Mouse (Mus musculus) embryo, embryonic 9.5 days (tissue): ENCODE results near the gene Txn1.

Experiments used
- DNase-seq: peaks from one replicate; pipeline ENCODE4 v3.0.0-alpha.2; 2017; ENCODE audit errors: extremely low spot score

The Txn1 gene

DNA sequence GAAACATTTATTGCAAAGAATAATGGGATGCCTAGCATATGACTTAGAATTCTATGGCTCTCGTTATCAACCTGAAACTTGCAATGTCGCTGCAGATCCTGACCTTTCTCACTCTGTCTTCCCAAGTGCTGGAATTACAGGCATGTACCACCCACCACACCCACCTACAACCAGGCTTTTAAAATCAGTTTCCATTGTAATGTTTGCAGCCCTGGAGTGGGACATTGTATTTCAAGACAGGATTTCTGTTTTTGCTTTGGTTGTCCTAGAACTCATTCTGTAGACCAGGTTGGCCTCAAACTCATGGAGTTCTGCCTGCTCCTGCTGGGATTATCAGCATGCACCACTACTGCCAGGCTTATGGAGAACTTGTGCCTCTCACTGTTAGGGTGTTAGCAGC lies 13.3 kb downstream of the Txn1 start:
- DNase-seq: no peak

DNA sequence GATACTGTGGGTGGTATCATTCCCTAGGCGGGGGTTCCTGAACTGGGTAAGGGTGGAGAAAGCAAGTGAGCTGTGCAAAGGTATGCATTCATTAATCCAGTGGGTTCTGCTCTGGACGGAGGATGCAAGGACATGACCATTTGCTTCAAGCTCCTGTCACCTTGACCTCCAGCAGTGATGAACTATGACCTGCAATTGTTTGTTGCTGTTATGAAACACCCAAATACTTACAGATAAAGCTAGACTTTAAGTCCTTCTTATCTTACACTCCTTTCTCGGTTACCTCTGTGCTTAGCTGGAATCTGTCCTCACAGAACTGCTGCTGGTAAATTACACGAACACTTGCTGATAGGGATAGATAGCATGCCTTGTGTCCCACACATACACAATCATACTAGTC lies 15.6 kb downstream of the Txn1 start:
- DNase-seq: no peak

DNA sequence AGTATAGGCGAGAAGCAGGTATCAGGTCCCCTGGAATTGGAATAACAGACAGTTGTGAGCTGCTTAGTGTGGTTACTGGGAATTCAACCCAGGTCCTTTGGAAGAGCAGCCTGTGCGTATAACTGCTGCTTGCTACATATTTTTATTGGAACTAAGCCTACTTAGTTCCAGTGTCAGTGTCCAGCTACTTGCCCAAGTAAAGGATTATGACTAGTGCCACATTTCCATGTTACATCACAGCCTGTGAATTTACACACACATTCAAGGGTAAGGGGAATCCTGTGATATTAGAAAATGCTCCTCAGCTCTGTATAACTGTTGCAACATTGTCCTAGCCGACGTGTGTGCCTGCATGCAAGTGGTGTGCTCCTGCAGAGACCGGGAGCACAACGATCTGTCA lies 18.9 kb downstream of the Txn1 start:
- DNase-seq: no peak

DNA sequence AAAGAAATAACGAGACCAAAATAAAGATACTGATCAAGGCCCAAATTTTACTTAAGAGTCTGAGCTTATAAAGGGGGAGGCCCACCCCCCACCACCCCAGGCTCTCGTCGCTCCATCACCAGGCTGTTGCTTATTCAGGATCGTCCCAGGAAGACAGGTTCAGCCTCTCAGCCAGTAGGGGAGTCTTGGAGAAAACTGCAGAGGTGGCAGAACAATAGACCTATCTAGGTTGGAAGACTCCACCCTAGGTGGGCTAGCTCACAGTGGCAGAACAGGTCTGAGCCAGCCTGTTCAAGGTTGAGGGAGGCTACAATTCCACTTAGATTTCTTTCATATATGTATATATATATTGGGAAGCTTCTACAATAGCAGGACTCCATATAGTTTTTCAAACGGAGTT lies 22.0 kb downstream of the Txn1 start:
- DNase-seq: no peak

DNA sequence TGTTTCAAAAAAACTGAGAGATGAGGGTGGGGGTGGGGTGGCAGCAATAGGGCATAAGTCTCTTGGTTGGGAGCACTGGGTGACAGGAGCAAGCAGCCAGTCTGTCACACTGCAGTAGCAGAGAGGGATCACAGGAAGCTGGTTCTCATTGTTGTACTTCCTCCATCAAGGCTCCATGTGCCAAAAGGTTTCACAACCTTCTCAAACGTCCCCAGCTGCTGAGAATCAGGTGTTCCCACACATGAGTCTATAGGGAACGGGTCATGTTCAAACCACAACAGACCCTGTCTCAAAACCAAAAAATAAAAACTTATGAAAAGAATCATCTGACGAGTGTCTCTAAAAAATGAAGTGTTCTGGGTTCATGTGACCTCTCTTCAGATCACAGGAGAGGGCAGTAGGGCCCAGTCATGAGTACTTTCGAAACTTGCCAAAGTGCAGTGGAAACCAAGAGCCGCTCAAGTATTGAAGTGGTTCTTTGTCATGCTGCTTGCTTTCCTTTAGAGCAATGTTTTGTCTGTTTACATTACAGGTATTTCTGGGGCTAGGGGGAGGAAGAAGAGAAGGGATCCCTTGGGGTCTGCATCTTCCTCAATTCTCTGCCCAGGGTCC lies 25.5 kb downstream of the Txn1 start:
- no peak for DNase-seq

DNA sequence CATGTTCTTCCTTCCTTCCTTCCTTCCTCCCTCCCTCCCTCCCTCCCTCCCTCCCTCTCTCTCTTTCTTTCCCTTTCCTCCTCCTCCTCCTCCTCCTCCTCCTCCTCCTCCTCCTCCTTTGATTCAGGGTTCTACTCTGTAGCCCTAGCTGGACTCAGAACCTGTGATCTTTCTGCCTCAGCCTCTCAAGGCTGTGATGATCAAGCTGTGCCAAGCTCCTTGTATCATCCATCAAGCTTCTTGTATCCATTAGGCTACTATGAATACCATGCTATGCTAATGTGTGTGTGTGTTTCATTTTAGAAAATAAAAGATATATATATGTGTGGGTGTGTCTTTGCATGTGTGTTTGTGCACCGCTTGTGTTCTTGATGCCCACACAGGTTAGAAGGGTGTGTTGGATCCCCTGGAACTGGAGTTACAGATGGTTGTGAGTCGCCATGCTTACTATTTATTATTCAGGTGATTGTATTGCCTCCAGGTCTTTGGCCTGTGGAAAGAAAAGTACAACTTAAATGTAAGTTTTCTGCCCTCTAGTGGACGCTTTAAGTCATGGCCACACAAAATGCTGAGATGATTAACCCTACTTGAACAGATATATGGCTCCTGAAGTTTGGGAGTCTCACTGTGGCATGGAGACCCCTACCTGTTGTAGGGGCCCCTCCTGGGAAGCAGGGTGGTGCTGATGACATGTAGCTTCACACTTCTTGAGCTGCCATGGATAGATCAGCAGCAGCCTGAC lies 28.6 kb downstream of the Txn1 start:
- no peak for DNase-seq

DNA sequence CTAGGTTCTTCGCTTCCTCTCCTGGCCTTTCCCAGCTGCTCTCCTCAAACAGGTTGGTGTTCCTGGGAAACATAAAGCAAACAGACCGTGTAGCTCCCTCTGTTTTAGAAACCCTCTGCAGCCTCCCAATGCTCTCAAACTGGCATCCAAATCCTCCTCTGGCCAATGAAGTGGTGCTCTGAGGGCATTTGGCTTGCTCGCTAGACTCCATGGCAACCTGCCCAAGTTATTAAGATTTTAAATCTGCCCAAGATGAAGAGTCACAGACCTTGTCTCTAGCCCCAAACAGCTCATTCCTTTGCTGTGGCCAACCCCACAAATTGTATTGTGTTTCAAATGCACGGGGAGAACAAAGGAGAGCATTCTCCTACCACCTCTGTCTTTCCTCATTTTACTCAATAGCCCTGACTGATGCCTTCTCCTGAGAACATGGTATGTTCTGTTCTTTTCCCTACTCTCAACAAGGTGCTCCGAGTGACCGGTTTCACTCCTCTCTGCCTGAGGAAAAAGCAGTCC lies 31.6 kb downstream of the Txn1 start:
- DNase-seq: no peak

DNA sequence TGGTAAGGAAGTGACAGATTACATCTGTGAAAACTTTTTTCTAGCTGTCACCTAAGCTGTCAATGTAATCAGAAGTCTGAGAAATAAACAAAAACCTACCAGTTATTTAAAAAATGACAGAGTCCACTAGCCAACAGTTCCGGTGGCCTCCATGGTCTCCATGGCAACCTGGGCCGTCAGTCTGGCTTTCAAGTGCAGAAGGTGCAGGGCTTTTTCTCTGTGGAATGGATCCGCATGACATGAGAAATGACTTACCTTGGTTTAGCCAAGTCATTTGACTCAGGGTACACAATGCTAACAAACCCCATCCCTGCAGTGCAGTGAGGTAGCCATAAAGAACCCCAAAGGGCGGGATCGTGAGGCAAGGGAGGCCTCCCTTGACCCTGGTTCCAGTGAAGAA lies 34.0 kb downstream of the Txn1 start:
- no peak for DNase-seq

DNA sequence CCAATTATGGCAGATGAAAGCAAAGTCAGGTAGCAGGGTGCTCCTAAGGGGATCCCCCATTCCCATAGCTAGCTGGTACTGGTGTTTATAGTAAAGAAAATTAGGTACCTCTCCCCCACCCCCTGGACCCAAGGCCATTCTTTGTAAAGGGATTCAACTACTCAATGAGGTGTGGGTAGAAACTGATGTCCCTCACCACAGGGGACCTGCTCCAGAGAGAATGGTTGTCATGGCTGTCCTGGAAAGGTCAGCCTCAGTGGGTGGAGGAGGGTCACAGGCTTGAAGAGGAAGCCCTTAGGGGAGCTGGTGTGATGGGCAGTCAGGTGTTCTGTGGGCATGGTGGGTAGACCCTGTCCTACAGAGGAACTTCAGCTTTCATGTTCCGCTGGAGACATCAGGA lies 35.7 kb downstream of the Txn1 start:
- DNase-seq: no peak

DNA sequence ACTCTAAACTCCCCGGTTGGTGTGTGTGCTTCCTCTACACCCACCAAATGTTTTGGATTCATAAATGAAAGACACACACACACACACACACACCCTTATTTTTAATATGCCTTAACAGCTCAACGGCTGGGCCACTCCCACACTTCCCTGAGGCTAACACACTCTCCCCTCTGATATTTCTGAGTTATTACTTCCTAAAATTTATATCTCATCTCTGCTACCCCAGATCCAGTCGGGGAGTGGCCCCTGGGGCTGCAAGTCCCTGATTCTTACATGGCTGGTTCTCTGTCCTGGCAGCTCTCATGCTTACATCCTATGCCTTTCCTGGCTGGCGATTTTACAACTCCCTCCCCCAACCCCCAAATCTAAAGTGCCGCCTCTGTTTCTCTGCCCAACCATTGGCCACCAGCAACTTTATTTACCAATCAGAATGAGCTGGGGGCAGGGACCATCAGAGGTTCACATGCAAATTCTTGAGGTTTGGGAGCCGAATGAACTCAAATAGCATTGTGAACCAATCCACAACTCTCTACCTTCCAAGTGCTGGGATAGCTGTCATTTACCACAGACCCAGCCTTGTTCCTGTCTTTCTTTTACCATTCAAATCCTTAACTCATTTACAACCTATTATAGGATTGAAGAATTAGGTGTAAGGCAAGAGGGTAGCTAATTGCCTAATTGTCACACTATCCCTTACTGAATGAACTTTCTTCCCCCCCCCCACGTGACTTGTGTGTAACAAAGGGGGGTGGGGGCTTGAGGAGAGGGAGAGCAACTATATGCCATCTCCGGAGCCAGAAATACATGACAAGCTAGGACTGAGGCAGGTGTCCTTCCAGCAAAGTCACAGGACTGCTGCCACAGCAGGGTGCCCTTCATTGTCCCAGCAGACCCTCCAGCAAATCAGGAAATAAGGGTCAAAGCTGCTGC lies 36.5 kb downstream of the Txn1 start:
- peak; percentile 35 for DNase-seq

DNA sequence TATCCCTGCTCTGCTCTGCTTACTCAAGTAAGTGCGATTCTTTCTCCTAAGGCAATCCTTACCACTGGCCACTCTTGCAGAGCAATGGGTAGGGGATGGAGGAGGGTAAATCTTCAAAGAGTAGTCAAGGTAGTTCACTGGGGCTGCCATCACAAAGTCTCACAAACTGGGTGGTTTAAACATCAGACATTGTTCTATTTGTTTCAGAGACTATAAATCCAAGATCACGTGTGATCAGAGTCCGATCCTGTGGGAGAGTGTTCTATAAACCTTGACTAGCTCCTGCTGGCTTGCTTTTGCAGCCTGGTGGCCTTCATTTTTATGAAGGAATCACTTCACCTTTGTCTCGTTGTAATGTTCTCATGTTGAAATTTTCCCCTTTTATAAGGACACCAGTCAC lies 39.5 kb downstream of the Txn1 start:
- no peak for DNase-seq

DNA sequence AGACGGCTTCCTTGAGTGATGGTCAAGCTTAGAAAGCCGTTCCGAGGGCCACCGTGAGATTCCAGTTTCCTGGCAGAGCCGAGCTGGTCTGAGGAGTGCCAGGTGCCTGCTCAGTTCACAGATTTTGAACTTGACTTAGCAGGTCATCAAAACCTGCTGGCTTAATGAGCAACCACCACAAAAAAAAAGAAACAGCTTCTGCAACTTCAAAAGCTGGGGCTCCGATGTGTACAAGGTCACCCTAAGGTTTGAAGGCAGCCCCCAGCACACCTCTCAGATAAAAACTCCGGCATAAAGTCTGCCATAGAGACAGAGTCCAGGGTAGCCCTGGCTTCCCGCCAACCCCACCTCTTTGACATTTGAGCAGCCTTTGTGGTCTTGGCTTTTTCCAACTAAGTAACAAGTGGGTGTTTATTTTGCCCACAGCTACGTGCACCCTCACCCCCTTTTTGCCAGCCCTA lies 40.0 kb downstream of the Txn1 start, which contains the start of gene D630039A03Rik:
Gene D630039A03Rik, minus strand, starts transcription at position 97 of the 461 bp plus-strand sequence.
- no peak for DNase-seq

DNA sequence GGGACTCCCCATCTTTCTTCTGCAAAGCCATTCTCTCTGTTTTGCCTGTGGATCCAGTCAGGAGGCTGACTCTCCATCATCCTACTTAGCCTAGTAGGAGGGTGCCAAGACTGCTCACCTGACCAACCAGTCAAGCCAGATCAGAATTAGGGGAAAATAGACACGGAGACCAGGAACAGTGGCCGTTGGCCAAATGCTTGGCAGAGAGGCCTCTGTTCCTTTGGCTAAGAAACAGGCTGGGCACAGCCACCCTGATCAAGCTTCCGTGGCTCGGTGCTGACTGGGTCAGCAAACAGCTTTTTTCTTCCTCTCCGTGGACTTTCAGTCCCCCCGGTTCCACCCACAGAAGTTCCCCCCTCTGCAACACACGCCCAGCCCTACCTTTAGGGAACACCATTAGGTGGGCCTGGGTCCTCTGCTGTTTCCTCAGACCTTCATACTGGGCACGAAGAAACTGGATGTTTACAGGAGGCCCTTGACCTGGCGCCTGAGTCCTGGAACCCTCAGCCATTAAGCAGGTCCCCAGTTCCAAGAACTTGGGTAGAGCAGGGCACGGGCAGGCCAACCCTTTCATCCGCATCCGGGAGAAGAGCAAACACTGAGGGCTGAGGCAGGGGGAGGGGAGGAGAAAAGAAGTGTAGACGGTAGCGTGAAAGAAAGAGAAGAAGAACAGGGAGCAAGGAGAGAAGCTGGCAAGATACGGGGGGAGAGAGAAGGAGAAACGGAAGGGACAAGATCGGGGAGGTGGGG lies 40.8 kb downstream of the Txn1 start:
- DNase-seq: no peak

DNA sequence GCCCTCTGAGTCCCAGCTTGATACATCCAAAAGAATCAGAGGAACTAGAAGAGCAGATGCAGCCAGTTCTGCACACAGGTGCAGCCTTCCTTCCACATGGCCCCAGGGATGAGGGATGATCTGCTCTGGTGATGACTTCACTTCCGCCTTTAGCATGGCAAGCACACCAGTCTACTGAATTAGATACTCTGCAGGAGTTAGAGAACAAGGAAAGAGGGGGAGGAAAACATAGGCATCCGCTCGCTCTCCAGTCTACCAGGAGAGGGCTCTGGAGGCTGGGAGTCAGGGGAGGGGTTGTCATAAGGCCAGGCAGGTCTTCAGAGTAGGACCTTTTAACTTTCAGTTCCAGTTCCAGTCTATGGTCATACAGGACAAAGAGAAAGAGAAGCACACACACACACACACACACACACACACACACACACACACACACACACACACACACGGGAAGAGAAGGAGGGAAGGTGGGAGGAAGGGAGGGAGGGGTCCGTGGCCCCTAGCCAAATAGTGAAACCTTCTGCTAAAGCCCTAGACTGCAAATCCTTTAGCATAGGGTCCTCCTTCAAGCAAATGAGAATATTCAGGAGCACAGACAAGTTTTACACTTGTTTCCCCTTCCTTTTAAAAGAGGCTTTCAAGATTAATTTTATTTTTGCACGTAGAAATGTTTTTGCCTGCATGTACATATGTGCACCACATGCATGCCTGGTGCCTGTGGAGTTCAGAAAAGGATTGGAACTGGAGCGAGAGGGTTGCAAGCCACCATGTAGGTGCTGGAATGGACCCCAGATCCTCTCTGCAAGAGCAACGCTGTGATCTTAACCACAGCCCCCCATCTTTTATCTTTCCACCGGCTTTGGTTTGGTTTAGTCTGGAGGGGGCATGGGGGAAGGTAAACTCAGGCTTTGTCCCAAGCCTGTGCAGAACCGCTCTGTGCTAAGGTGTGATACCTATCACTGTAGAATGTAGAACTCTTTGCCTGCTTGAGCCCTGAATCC lies 41.7 kb downstream of the Txn1 start:
- no peak for DNase-seq

DNA sequence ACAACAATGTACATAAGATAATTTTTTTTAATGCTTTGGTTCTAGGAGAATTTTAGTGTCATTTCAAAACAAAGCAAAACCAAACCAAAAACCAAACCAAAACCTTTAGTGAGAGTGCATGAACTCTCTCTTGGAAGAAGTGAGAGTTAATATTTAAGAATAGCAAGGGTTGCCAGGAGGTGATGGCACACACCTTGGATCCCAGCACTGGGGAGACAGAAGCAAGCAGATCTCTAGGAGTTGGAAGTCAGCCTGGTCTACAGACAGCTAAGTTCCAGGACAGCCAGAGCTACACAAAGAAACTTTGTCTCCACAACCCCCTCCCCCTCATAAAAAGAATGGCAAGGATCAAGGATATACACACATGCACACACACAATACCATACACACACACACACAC lies 43.2 kb downstream of the Txn1 start:
- no peak for DNase-seq

DNA sequence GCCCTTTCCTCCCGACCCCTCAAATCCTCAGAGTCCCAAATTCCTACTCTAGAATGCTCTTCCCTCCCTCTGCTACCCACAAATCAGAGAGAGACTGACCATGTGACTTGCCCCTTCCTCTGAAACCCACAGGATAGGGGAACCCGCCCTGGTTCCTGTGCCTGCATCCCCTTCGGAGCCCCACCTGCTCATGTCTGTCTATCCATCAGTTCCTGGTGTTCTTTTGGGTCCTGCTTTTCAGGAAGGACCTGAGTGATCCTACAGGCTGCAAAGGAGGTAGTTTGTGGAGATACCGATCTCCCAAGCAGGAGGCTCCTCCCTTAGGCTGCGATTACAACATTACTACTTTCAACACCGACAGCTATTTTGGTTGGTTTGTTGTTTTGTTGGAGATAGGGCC lies 47.4 kb downstream of the Txn1 start:
- DNase-seq: no peak

DNA sequence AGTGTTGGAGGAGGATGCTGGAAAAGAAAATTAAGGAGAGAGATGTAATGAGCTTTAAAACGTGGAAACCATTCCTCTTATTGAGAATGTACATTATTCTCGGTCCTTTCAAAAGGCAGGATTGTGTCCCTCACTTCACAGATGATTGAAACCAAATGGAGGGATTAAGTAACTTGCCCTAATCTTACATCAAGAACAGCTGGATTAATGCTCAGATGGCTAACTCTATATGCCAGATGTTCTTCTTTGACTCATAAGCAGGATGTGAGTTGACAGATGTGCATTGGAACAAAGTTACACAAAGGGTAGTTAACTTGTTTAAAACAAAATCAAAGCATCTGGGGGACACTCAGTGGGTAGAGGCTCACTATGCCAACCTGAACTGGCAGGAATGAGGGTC lies 49.5 kb downstream of the Txn1 start:
- DNase-seq: no peak

DNA sequence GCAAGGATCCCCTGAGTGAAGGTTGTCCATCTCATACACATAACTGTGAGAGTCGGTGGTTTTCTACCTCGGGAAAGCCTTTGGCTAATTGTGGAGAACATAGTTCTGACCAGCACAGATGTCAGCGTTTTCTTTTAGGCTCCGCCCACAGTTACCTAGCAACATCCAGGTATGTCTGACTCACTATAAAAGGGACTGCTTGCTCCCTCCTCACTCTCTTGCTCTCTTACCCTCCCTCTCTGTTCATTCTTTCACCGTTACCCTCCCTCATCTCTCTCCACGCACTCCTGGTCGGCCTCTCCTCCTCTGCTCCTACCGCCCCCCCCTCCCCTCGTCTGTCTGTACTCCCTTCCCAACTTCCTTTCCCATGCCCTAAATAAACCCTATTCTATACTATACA lies 51.6 kb downstream of the Txn1 start:
- no peak for DNase-seq

DNA sequence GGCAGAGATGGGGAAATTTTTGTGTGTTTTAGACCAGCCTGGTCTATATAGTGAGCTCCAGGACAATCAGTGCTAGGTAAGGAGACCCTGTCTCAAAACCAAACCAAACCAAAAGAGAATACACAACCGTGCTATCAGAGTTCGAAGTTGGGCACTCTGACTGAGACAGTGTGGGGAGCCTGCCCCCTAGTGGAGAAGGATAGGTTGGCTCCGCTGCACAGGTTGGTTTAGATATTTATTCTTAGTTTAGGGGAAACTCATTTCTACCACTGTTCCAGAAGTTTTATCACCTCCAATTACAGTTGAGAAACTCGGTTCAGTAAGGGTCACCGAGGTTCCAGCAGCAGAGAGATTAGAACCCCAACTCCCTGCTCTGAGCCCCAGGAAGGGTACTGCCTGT lies 52.0 kb downstream of the Txn1 start:
- peak; percentile 70 for DNase-seq

DNA sequence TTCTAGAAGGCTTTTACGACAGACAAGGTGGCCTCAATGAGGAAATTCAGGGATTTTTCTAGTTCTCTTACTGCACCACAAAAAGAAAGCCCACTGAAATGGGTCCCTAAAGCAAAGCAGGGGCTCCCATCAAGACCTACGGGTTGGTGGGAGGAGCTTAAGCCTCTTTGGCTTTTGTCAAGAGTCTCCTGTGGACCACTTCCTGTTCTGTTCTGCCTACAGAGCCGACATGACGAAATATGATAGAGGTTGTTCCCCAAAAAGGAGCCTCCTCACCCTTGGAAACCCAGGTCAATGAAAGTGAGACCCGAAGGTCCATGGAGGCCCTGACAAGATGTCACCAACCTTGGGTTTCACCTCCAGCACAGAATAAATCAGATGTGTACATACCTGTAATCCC lies 53.6 kb downstream of the Txn1 start:
- no peak for DNase-seq
